Mouse (Mus musculus) kidney, adult 11 months (tissue): ENCODE measurements around the gene Drosha.

Experiments
- DNase-seq: peaks from one replicate; pipeline ENCODE4 v3.0.0; 2022

The Drosha gene

DNA sequence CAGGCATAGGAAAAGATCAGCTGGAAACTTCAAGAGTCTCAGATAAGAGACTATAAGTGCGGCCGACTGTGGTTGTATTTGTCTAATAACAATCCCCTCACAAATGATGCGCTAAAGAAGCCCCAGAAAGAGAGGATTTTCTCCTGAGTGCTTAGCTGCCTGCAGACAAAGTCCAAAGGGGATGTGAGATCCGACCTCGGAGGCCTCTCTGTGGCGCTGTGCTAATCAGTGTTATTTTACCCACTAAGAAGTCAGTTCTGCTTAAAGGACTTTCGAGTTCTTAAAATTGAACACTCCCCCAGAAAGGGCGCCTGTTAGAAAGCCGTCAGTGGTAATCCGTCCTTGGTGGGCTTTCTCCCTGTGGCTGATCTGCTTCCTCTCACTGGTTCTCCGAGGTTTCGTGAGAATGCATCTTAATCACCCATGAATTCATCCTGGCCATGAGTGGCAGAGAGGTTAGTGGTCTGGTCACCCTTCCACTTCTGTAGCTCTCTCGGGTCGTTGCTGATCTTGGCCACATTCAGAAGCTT, 117.1 kb downstream of the Drosha start:
- DNase-seq, result no peak

DNA sequence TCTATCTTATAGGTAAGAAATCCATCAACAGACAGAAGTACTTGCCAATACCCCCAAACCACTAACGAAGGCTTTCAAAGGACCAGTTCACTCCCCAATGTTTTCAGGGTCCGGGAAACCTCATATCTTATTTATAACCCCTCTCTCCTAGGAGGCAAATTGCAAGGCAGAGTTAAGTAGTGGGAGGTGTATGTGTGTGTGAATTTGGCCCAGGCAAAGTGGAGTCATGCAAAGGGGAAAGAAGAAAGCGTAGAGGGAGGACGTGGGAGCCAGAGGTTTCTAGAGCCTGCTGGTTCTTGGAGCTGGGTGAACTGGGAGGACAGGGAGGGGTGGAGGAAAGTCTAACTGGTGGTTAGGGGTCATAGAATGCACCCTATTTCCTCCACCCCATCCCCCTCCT, 117.8 kb downstream of the Drosha start:
- no peak for DNase-seq

DNA sequence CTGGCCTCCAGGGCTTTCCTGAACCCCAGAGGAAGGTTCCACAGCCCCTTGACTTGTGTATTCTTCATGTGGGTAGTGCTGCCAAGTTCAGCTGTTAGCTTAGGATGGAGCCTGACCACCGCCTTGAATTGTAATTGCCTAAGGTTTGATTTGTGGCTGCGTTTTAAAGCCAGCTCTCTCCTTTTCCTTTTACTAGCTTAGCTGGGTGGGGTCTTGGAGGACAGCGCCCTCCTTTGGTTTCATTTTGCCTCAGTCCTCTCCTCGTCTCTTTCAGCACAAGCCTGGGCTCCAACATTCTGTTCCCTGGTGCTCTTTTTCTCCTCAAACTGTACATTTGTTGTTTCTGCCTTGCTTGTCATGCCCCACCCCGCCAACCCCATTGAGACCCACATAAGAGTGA, 133.4 kb downstream of the Drosha start:
- no peak for DNase-seq

DNA sequence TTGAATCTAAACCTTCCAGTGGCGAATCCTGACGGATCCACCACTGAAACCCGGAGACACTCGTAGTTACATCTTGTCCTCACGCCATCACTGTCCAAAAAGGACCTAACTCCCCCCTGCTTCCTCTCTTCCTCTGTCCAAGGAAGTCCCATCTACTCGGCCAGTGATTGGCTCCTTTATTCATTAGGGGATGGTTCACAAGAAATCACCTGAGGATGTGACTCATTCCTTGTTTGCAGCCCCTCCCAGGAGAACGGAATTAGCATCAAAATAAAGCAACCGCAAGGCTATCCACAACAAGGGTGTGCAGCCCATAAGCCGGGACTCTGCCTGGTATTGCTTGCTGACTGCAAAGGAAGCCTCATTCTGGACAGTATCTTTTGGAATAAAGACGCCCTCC, 137.6 kb downstream of the Drosha start:
- no peak for DNase-seq

DNA sequence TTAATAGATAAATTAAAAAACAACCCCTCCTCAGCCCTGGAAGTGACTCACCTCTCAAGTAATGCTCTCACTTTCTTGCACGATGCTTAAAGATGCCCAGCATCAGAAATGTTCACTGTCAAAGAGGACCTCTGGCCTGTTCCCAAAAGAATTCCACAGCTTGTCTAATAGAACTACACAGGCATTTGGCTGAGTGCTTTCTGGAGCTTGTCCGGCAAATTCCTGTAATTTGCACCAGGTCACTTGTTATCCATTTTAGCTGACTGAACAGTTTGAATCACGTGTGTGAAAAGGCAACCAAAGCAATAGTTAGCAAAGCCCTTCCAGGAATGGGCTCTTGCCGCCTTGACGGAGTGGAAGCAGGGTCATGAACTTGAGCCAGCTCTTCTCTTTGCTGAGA, 140.6 kb downstream of the Drosha start:
- peak; percentile 68 for DNase-seq

DNA sequence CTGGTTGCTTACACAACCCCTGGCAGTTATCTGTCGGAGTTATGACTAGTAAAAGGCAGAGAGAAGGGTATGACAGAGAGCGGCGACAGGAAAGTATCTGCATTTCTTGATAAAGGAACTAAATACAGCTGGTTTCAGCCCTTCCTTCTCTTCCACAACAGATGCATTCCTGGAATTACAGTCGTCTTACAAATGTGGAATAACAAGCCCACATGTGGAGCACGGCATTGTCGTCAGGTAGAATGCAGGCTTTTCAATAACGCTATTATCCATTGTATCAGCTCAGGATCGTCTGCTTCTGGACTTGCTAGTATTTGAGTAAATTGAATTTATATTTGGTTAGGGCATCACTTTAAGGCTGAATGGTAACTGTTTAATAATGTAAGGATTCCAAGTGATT, 144.2 kb downstream of the Drosha start:
- no peak for DNase-seq

DNA sequence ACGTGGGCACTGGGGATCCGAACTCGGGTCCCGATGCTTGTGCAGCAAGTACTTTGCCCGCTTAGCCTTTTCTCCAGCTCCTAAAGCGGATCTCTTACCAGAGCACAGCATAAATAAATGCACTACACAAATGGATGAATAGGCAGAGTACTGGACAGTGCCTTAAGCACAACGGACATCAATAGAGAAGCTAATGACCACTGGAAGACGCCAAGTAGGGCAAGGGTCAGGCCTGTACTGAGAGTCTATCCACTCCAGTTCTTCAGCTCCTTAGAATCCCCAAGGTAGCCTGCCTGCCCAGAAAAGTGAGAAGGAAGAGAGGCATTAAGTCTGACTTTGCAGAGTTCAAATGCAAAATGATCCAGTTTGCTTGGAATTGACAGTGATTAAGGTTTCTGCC, 147.8 kb downstream of the Drosha start:
- peak; percentile 51 for DNase-seq
